Comparison of ENCODE assay signal across 9 mouse cellular contexts in the genomic region with DNA sequence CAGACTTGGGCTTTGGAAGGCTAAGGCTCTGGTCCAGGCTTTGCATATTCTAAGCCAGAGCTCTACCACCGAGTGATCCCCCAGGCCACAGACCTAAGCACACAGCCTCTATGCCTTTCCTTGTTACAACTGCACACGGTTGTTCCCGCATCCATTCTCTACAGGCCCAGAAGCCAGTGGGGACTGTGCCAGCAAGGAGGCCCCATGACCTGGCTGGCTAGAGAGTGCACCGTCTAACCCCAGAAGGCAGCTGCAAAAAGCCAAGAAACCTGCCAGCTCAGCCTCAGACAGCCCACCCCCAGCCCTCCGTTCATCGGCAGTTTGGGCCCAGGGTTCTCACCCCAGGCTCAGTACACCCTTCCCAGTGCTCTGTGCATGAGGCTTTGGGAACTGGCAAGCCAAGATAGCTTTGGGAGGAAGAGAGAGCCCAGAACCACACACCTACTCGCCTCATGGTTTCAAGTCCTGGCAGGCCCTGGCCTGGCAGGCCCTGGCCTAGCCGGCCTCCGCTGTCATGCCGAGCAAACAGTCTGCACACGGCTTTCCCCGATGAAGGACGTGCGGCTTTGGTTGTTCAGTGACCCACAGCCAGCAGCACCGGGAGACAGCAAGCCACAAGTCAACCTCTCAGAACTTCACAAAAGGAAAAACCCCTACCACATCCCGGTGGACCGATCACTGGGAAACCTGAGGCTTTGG. TPM values are rescaled to one million over a fixed set of nuclear protein-coding genes. Genes with fewer than 3 reads are reported as not detected.
DNase-seq lines count a peak whose midpoint lies in the region; ATAC-seq and TF ChIP-seq lines count a peak whose summit lies in the region.
"Had no signal": no experiment of that assay in that cellular context is flagged by ENCODE, and none has a peak within 500 bp of the region (broad histone marks: within the 10 kb centered on the region; RNA-seq: fewer than 3 reads in every experiment).

No protein-coding gene starts in this region.

- H3K36me3 ChIP-seq in hindbrain, postnatal 0 days (ENCODE audit: insufficient read depth, low read length), result peaks cover 17% of the 10 kb centered on the region; the same call in 1 of the 2 replicates

- no peak overlapping the region for H3K4me3 ChIP-seq in hindbrain, postnatal 0 days (ENCODE audit: low read length)

- 33% methylated on average over 17 of the region's 17 CpGs for WGBS in hindbrain, postnatal 0 days

- H3K4me1 ChIP-seq in hindbrain, postnatal 0 days (ENCODE audit: insufficient read depth, low read length), result peaks cover 11% of the 10 kb centered on the region

- H3K9ac ChIP-seq in hindbrain, postnatal 0 days (replicated peaks; ENCODE audit: low read length), result no peak overlapping the region

- TF ChIP-seq CTCF in hindbrain, postnatal 0 days (IDR thresholded peaks at IDR 0.05; ENCODE audit: low read depth), result no peak

- H3K9me3 ChIP-seq in hindbrain, postnatal 0 days (ENCODE audit: low read length), result no peaks in the 10 kb centered on the region

- no peaks in the 10 kb centered on the region for H3K27me3 ChIP-seq in hindbrain, postnatal 0 days (ENCODE audit: insufficient read depth, low read length)

- peak; percentile 27 to 36 for DNase-seq in cerebellum, postnatal 25 days
- DNase-seq in urinary bladder, adult 18-20 months (ENCODE audit: low spot score in 2 of 2), result peak; percentile 28 to 52
- DNase-seq in urinary bladder, postnatal 4 days (ENCODE audit: low spot score in 2 of 2), result no peak
- no peak for DNase-seq in hindbrain, postnatal 0 days (ENCODE audit: low spot score)
- DNase-seq in natural killer cell, adult 2 months (ENCODE audit: low spot score in 2 of 2), result no peak
- DNase-seq in layer of hippocampus, postnatal 10 days (ENCODE audit: low spot score in 2 of 2), result no peak
- DNase-seq in adrenal gland, adult 18-20 months (ENCODE audit: low spot score in 2 of 2), result no peak

- no peak for ATAC-seq in cerebellum, adult (ENCODE audit: insufficient number of reproducible peaks, low FRiP score, low TSS enrichment)
- ATAC-seq in hindbrain, postnatal 0 days, result 0 out of 2 replicates have a peak, but pooled peaks have one; percentile 17

- H3K27ac ChIP-seq in hindbrain, postnatal 0 days, result no peak overlapping the region

- H3K4me2 ChIP-seq in hindbrain, postnatal 0 days (ENCODE audit: low read depth, low read length), result no peak overlapping the region

RNA-seq across cellular contexts. Expression of a gene that starts 17.9 kb away (rescaled TPM):
- 4.8 and 7.0 TPM in 2 replicates for total RNA-seq in hindbrain, postnatal 0 days (2014; rRNA removed)
- 4.1 and 6.3 TPM in 2 replicates for polyA plus RNA-seq in hindbrain, postnatal 0 days (2015; fragmentation: Nextera tagmentation; extraction: Ambion mirVana)
- 10 to 100 TPM; 48.6 to 55.5 TPM for total RNA-seq in layer of hippocampus, postnatal 10 days (2021)
- total RNA-seq in adrenal gland, adult 18-20 months (2021), result not detected
- total RNA-seq: MEL had no signal

RNA-seq across cellular contexts. Expression of a gene that starts 18.9 kb away (rescaled TPM):
- total RNA-seq in hindbrain, postnatal 0 days (2014; rRNA removed), result 4.0 and 9.0 TPM in 2 replicates
- polyA plus RNA-seq in hindbrain, postnatal 0 days (2015; fragmentation: Nextera tagmentation; extraction: Ambion mirVana), result 31.2 and 39.0 TPM in 2 replicates
- total RNA-seq in layer of hippocampus, postnatal 10 days (2021), result 10 to 100 TPM; 17.8 to 18.5 TPM
- 10 to 100 TPM; 32.5 to 35.7 TPM for total RNA-seq in adrenal gland, adult 18-20 months (2021)

RNA-seq across cellular contexts. Expression of a gene that starts 26.0 kb away (rescaled TPM):
- 7.1 and 7.3 TPM in 2 replicates for total RNA-seq in hindbrain, postnatal 0 days (2014; rRNA removed)
- polyA plus RNA-seq in hindbrain, postnatal 0 days (2015; fragmentation: Nextera tagmentation; extraction: Ambion mirVana), result 2.5 and 3.1 TPM in 2 replicates
- 1 to 10 TPM; 4.3 to 5.0 TPM for total RNA-seq in layer of hippocampus, postnatal 10 days (2021)
- total RNA-seq in adrenal gland, adult 18-20 months (2021), result 10 to 100 TPM in 1 of 2 experiments, 1 to 10 TPM in 1; 6.3 to 15.0 TPM

RNA-seq across cellular contexts. Expression of a gene that starts 40.1 kb away (rescaled TPM):
- total RNA-seq in hindbrain, postnatal 0 days (2014; rRNA removed), result 18.7 and 33.0 TPM in 2 replicates
- polyA plus RNA-seq in hindbrain, postnatal 0 days (2015; fragmentation: Nextera tagmentation; extraction: Ambion mirVana), result 79.7 and 87.9 TPM in 2 replicates
- total RNA-seq in layer of hippocampus, postnatal 10 days (2021), result 10 to 100 TPM; 36.8 to 41.3 TPM
- 10 to 100 TPM; 33.1 to 34.9 TPM for total RNA-seq in adrenal gland, adult 18-20 months (2021)

Comparison
In these comparisons a context has a peak if more than half of its experiments do, and no peak if none do; other contexts are left out.
1. DNase-seq: peak in cerebellum, postnatal 25 days (2 of 2) and urinary bladder, adult 18-20 months (2 of 2); none in urinary bladder, postnatal 4 days (0 of 2), hindbrain, postnatal 0 days (single experiment), natural killer cell, adult 2 months (0 of 2), layer of hippocampus, postnatal 10 days (0 of 2) and adrenal gland, adult 18-20 months (0 of 2).